Mouse (Mus musculus): ENCODE results near the gene Gm20517.

DNA sequence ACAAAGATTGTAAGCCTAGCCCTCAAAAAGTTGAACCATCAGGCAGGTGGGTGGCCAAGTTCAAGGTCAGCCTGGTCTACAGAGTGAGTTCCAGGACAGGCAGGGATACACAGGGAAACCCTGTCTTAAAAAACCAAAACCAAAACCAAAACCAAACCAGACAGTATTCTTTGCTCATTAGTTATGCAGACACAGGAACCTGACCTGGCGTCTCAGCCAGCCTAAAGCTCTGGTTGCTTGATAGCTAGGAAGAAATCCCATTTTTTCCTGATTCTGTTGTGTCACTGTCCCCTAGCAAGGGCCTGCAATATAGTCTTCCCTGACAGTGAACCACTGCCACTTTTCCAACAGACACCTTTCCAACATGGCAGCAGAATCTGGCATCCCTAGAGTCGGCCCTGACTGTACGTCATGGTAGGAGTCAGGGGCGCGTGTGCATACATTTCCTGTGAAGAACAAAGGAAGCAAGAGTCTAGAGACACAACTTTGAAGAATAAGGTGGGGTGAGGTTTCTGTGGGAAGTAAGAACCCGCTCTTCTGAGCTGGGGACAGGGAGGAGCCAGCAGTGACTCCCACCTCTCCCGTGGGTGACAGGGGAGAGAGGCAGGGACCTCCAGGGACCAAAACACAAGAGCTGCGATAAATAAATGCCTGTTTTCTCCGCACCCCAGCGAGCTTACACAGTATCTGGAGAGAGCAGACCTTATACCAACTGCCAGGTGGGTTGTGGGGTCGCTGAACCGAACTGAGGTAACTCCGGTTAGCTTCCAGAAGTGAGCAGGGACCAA, 10.6 kb upstream of the Gm20517 start:
- TF ChIP-seq CTCF (IDR thresholded peaks at IDR 0.05; ENCODE audit: low read depth) (no peak), EP300 (optimal IDR thresholded peaks at IDR 0.05) (no peak)

Measured in stomach, postnatal 0 days (tissue).